Mouse (Mus musculus) adrenal gland, postnatal 25 days (tissue): ENCODE results near the gene AA792892. TPM values are rescaled to one million over a fixed set of nuclear protein-coding genes. Genes with fewer than 3 reads are reported as not detected.
"Not testable (repeated sequence)": the region's sequence is repeated elsewhere in the genome, so short reads cannot be mapped to it uniquely, and the experiment has no call there.

ENCODE experiments used
- DNase-seq: peaks from one replicate; pipeline ENCODE4 v3.0.0; 2021; ENCODE audit warnings: mixed read lengths
- long read RNA-seq: library from polyadenylated mRNA; stranded (forward); transcript quantifications from one replicate; pipeline ENCODE4 v2.0.0, GENCODE M21; 2021
- total RNA-seq: library from RNA; stranded (reverse); gene quantifications from 2 replicates; pipeline ENCODE4 v1.2.3, GENCODE M21; 2021

Gene AA792892
- total RNA-seq = not detected in 2 replicates
- long read RNA-seq = 0 reads

DNA sequence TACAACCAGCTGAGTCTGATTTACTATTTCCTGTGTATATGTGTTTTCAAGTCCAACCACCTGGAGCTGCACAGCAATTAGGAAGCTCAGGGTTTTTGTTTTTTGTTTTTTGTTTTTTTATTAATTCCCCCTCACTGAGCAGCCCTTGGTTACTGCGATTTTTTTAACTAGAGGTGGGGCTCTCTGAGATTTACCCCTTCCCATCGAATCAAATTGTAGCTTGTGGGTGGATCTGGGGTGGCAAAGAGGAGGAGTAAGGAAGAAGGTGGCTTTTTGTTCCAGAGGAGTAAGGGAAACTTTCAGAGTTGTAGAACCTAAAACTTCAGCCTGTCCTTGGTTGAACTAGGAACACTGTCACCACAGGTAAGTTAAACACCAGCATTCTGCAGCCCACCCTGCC, at the start of gene AA792892:
Gene AA792892, plus strand, starts transcription at position 301 of the 400 bp plus-strand sequence.
- DNase-seq = not testable (repeated sequence)

GRCm38 (mm10) chr5:94306696-94307095, 32.9 kb upstream of the AA792892 start, which contains the start of gene A430089I19Rik:
TSS of gene A430089I19Rik (minus strand) at chr5:94306796.
- DNase-seq = not testable (repeated sequence)

DNA sequence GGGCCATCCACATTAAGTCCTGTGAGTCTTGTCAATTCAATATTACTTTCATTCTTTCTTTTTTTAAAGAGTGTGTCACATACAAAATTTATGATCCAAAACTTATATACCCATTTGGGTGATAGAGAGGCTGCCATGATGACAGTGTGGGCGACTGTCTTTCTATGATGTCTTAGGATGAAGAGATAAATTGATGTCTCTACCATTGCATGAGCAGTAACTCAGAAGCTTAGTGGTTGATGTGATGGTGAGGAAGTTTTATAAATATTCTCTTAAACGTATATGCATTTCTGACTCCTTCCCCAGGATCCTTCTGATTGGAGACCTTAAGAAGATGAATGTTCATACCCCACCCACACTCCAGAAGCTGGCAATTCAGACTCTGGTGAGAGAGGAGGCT, 25.4 kb upstream of the AA792892 start, which contains the start of gene Gm6502:
Gene Gm6502, plus strand, starts transcription at position 301 of the 400 bp plus-strand sequence.
- DNase-seq = not testable (repeated sequence)

Other genes with a start within 250 kb of the AA792892 start
- gene Gm3106, start 121.7 kb upstream of the AA792892 start, total RNA-seq = not detected in 2 replicates
- gene A430089I19Rik, start 33.0 kb upstream of the AA792892 start, total RNA-seq = not detected in 2 replicates
- not detected in 2 replicates for gene Gm6502, start 25.3 kb upstream of the AA792892 start, total RNA-seq
- gene Gm7682, start 106.0 kb downstream of the AA792892 start, total RNA-seq = not detected in 2 replicates
- not detected in 2 replicates for gene Gm3139, start 186.5 kb downstream of the AA792892 start, total RNA-seq